Mouse (Mus musculus) embryo, embryonic 10 days (tissue): ENCODE measurements around the gene Gtf2f1.
A peak's percentile ranks its signal among the peaks of the same experiment; 100 is the strongest.
"Not testable (repeated sequence)": the region's sequence is repeated elsewhere in the genome, so short reads cannot be mapped to it uniquely, and the experiment has no call there.

Experiments
- DNase-seq: peaks from one replicate; pipeline ENCODE4 v3.0.0-alpha.2; 2015; ENCODE audit warnings: low spot score

The Gtf2f1 gene

DNA sequence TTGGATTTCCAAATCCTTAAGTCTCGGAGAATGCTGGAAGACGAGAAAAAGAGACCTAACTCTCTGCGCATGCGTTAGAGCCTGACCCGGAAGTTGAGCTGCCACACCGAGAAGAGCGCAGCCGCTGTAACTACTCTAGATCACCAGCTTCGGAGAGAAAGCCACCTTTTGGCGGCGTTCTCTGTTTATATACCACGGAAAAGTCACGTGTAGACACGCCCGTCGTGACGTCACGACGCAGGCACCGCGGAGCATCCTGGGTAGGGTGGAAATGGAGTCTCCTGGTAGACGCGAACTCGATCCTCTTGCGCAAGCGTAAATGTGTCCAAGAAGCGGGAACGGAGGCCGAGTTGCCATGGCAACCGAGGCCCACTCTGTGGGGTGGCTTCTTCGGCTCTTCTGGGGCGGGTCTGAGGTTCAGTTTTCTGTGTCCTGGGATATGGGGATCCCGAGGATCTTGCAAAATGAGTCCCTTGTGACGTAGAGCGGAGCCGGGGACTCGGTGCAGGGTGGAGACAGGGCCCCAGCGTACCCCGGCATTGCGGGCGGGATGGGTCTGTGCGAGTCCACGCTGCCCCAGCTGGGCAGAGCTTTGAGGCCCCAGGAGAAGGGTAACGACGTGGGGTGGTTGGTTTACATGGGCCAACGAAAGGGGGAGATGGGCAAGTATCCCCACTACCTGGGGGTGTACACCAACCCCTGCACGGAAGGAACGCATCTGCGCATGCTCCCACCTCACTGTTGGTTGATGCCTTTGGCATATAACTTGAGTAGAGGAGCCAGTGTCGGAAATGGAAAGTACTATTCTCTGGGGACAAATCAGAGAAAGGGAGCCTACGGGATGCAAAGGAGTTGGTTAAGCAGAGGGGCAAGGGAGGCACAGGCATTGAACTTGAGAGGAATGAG, at the start of gene Gtf2f1, which contains the start of gene Gm17949:
Gene Gtf2f1, minus strand, starts transcription at position 53 of the 906 bp plus-strand sequence.
Gene Gm17949, plus strand, starts transcription at position 234 of the 906 bp plus-strand sequence.
- peak; percentile 100 for DNase-seq

DNA sequence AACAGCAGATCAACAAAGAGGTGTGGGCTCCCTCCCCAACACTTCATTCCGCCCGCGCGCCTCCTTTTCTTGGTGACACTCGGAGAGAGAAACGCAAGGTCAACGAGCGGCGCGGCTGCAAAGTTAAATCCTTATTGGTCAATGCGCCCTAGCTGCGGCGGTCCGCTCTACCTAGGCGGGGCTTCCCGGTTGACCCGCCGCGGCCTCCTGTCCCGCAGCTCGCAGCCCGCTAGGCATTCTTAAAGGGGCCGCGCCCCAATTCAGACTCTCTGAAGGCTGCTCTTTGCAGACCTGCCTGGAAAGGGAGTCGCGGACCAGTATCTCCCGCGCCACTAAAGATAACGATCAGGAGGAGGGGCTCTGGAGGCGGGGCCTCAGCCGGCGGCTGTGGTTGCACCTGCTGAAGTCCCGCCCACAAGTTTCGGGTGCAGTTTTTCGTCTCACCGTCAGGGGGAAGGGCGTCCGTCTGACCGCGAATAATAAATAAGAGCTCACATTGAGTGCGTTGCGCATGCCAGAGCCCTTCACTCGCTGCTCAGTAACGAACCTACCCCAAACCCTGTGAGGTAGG, 49.2 kb upstream of the Gtf2f1 start:
- peak; percentile 96 for DNase-seq

DNA sequence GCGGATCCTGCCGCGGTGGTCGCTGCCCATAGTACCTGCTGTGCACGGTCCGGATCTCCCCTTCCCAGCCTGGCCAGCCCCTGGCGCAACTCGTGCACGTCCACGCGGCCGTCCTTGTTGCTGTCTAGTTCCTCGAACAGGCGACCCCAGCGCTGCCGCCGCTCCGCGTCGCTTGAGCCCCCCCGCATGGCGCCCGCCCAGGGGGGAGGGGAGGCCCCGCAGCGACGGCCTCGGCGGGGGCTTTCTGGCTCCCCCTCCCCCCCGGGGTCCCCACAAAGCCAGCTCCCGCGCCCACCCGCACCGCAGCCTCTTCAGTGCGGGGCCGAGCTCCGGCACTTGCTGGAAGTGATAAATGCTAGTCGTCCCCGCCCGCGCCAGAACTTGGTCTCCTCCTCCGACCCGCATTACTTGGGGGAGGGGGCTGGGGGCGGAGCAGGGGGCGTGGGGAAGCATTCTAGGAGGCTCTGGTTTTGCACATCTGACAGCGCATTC, 48.4 kb upstream of the Gtf2f1 start, which contains the start of gene Slc25a23:
Gene Slc25a23, minus strand, starts transcription at position 378 of the 492 bp plus-strand sequence.
- DNase-seq: peak; percentile 88

DNA sequence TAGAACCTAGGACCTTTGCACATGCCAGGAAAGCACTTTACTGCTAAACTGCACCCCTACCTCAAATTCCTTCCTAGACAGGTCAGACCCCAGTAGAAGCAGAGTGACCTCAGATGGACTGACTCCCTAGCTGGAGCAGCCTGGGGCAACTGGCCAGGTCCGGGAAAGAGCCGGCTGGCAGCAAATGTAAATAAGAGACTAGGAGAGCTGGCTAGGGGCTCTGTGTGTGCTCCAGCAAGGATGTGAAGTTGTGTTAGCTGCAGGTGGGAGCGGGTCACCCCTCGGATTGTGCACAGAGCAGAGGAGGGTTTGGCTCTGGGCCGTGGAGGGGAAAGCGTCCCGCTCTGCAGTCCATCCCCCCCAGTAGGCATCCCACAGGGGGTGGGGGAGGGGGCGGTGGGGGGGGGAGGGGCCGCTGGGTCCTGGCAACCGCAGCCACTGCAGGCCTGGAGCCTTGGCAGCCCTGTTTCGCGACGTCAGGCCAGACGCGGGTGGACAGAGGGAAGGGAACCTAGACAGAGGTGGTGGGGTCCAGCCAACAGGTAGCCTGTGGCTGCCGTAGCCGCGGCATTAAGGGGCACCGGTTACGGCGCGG, 47.9 kb upstream of the Gtf2f1 start, which contains the start of gene Crb3:
Gene Crb3, plus strand, starts transcription at position 215 of the 595 bp plus-strand sequence.
- DNase-seq: no peak

DNA sequence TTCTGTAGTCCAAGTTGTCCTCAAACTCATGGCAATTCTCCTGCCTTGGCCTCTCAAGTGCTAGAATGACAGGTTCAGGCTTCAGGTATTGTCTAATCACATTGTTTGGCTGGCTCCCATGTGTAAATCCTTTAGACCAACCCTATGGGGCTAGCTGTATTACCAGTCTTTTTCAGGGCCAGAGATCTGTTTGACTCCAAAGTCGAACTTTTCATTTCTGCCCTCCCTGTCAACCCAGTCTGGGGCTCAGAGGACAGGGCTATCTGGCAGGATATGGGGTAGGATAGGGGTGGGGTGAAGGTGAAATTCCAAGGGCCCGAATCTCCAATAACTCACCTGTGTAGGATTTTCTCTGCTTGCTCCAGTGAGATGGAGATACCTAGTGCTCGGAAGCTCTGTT, 45.2 kb upstream of the Gtf2f1 start:
- DNase-seq: no peak

DNA sequence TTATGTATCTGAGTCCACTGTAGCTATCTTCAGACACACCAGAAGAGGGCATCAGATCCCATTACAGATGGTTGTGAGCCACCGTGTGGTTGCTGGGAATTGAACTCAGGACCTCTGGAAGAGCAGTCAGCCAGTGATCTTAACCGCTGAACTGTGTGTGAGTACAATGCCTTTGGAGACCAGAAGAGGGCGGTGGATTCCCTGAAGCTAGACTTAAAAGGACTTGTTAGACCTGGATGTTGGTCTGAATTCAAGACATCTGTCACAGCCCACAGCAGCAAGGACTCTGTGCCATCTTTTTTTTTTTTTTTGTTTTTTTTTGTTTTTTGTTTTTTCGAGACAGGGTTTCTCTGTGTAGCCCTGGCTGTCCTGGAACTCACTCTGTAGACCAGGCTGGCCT, 40.6 kb upstream of the Gtf2f1 start:
- DNase-seq: not testable (repeated sequence)

DNA sequence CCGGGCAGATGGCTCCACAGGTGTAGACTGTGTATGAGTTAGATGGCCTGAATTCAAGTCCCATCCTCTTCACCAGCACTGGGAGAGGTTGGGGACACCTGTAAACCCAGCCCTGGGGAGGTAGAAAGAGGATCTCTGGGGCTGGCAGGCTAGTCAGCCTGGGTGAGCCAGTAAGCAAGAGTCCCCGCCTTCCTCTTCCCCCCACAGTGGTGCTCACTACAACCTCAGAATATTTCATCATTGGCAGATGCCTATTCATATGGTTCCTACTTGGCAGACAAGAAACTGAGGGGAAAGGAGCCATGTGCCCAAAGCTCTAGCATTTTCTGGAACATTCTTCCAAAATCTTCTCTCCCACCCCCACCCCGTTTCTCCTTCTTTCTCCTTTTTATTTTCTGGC, 37.7 kb upstream of the Gtf2f1 start:
- no peak for DNase-seq

DNA sequence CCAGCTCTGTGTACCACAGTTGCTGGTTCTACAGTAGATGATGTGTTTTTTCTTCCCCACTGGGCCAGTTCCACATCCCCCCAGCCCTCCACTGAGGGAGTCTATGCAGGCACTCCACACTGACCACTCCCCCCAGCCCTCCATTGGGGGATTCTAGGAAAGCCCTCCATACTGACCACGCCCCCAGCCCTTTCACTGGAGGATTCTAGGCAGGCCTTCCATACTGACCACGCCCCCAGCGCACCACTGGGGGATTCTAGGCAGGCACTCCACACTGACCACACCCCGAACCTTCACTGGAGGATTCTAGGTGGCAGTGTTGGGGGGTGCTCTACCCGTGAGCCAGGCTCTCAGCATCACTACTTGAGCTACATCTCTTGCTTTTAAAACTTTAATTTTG, 36.3 kb upstream of the Gtf2f1 start:
- peak; percentile 29 for DNase-seq

DNA sequence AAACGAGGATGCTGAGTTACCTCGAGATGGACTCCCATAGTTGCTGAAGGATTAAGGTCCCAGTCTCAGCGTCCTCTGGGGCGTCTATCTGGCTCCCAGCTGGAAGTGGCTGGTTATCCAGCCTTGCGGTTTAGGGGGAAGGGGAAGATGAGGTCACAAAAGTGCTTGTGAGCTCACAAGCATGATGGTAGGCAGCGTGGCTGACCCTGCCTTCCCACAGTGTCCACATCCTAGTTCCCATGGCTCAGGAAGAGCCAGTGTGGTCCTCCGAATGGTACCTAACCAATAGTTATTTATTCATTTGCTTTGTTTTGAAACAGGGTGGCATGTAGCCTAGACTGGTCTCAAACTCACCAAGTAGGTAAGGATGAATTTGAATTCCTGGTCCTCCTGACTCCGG, 30.5 kb upstream of the Gtf2f1 start, which contains the start of gene Slc25a41:
Gene Slc25a41, minus strand, starts transcription at position 101 of the 400 bp plus-strand sequence.
- DNase-seq: no peak

DNA sequence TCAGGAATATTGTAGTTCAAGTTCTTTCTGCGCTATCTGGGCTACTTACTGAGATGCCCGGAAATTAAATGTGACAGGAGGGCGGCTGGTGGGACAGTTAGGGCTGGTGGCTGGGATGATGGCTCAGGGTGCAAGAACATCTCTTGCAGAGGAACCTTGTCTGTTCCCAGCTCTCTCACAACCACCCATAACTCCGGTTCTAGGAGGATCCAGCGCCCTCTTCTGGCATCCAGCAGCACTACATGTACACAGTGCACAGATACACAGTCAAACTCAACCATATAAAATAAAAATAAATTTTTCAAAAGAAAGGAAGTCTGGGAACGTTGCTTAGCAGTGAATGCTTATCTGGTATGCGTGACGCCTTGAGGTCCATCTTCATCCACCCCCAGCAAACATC, 27.9 kb upstream of the Gtf2f1 start:
- DNase-seq: no peak

DNA sequence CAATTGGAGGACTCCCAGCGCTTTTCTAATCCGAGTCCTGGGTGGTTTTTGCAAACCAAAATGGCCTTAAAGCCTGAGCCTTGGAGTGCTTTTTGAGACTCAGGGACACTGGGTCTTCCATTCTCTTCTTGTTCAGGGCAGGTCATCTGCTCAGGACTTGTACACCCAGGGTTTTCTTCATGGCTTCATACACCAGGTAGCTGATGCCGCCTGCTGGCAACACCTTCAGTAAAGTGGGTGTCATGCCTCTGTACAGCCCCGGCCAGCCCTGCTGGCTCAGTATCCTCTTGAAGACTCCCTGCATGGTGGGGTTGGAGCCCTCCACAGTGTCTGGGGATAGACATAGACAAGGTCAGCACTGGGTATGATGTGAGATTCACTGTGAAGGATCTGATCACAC, 21.8 kb upstream of the Gtf2f1 start:
- no peak for DNase-seq

DNA sequence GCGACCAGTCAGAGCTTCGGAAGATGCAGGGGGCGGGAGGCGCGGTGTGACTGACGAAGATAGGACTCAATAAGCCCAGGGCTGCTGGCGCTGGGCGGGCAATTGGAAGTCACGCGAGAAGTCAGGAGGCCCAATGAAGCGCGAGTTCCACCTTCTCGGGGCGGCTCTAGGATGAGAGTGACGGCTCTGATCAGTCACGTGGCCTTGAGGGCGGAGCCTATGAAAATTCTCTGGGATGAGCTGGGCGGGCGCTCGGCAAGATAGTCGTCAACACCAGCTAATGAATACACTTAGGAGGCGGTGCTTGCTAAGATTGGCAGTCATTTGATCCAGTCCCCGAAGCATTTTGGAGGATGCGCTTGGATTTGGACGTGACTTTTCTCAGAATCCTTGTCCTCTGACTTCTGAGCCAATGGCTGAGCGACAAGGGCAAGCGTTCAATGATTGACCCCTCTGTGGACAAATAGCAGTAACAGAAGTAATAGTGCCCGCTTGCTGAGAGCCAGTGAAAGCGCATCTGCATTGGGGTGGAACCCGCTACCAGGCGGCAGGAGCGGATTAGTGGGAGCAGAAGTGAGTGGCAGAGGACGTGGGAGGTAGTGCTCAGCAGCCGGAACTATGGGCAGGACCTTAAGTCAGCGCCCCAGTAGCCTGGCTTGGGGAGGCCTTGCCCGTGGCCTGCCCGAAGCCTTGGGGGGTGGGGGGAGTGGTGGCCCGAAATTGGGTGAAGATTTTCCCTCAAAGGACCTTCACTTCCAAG, 20.8 kb upstream of the Gtf2f1 start:
- DNase-seq: peak; percentile 100

DNA sequence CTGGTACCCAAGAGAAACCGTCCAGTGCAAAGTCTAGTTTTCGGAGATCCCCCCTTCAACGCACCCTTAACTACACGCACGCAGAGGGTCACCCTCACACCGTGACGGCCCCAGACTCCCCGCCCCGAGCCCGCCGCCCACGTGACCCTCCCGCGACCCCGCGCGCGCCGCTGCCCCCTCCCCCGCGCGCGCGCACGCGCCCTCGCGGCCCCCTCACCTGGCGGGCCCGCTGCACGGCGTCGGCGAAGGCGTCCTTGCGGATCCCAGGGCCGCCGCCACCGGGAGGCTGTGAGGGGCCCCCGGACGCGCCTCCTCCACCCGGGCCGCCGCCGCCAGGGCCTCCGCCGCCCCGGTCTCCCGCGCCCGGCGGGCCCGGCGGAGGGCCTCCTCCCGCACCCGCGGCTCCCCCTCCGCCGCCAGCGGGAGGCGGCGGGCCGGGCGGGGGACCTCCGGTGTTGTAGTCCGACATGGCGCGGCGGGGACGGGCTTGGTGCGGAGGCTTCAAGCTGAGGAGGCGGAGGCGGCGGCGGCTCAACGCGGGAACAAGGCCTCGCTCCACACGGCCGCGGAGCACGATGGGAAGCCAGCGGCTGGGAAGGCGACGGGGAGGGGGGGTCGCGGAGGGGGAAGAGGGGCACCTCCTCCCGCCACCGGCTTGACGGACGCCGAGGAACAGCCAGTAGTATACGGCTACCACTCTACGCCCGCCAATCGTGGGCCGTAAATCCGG, 20.0 kb upstream of the Gtf2f1 start, which contains the start of gene Khsrp:
Gene Khsrp, minus strand, starts transcription at position 592 of the 730 bp plus-strand sequence.
- peak; percentile 58 for DNase-seq

DNA sequence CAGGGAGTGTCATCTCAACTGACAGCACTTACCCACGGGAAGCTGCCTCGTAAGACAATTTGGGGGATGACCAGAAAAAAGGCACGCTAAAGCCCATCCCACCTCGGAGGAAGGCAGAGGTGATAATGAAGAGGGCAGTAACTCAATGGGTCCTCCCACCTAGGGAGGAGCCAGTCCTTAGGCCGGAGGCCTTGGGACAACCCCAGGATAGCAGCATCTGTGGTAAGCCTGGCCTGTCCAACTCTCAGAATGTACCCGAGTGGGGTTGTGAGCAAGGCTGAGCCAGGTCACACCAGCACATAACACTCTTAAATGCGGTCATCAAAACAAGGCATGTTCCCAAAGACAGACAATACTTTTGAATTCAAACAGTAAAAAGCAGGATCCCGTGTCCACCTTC, 18.6 kb upstream of the Gtf2f1 start:
- peak; percentile 20 for DNase-seq

DNA sequence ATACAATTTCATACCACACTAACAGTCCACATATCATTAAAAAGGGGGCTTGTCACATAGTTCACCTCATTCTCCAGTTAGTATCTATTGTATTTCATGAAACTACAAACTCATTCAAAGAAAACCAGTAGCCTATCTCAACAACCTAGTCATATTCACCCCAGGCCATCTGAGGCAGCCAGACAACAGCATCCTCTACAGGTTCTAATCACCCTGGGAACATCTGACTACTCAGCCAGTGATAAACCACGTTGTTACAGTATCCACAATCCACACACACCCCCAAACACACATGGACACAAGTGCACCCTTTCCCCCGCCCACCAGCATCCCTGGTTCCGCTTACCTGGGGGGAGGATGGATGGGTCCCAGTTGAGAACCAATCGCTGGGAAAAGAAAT, 16.4 kb upstream of the Gtf2f1 start:
- DNase-seq: no peak

DNA sequence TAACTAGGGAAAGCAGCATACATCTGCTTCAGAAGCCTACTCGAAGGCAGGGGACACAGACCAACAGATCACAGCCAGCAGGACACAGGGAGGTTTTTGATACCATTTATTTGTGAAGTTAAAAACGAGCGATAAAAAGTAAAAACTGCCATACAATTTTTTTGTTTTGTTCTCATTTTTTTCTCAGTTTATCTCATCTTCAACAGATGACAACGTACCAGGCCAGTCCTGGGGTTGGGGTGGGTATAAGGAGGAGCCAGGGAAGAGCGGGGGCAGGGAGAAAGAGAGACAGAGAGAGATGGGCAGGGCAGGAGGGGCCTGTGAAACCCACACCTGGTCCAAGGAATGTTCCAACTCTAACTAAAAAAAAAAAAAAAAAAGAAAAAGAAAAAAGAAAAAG, 9.9 kb upstream of the Gtf2f1 start:
- DNase-seq: no peak

DNA sequence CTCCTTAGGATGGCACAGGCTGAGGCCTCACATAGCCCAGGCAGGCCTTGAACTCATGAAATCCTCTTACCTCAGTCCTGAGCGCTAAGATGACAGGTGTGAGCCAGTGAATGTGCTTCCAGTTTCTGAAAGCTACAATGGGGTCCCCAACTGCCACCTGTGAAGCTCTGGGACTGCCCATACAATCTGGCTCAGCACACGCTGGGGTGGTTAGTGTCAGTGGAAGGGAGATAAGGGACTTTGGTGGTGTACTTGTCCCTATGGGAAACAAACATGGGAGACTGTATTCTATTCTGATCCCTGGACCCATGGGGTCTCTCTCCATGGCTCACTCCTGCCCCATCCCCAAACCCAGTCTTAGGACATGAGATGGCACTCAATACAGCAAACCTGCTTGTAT, 8.6 kb upstream of the Gtf2f1 start:
- no peak for DNase-seq

DNA sequence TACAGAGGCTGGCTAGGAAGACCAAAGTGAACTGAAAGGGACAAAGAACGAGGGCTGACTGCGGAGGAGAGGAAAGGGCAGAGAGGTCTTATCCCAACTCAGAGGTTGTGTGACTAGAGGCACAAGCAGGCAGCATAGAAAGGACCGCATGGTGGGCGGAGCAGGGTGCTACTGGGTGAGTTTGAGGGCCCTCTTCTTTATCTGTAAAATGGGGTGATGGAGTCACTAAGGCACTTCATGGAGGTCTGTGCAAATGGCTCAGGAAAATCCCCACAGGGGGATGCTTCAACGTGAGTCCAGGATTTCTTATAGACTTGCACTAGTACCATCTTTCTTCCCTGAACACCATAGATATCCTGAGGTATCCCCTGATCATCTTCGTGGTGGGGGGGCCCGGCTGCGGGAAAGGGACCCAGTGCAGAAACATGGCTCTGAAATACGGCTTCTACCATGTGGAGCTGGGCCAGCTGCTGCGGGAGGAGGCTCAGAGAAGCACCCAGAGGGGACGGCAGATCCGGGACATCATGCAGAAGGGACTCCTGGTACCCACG, 1.2 kb upstream of the Gtf2f1 start:
- DNase-seq: no peak

DNA sequence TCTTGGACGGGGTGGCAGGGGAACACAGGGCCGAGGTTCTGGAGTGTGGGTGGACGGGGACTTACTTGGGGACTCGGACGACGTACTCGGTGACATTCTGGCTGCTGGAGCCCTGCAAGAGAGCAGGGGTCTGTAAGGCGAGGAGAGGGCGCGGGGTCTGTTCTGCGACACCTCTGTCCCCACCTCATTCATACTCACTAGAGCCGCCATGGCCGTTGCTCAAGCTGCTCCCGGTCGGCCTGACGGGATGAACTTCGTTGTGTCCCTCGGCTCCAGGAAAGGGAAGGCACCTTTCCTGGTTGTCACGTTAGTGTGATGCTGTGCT, 215 bp downstream of the Gtf2f1 start:
- no peak for DNase-seq

DNA sequence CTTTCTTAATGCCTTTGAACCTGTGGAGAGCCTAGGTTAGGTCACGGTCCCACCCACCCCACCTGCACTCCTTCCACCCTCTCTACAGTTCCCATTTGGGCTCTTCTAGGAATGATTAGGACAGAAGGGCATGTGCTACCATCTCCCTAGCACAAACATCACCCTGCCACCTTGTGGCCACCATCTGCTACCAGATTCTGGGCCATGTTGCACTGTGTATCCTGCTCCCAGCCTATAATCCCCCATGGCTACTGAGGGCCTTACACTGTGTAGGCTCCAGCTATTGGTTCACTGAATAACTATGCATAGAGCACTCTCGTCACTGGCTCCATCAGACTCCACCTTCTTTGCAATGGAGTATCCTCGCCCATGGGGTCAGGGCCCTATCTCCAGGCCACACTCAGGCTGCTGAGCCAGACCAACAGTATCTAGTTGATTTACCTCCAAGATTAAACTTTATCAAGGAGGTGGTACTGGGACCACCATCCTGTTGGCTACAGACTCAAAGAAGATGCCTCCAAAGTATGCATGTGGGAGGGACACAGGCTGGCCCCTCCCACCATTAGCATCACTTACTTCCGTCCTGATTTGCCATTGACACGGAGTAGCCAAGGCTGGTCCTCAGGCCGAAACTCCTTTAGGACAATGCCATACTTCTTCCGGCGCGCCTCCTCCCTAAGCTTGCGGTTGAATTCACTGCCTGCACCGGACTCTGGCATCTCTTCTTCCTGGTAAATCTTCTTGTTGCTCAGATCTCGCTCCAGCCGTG, 3.8 kb downstream of the Gtf2f1 start:
- no peak for DNase-seq
